Mouse (Mus musculus): ENCODE data around the gene Slc9a9. TPM values are rescaled to one million over a fixed set of nuclear protein-coding genes. Genes with fewer than 3 reads are reported as not detected.

Slc9a9 gene
- polyA plus RNA-seq, 1 experiment: 16.0 TPM

GRCm38 (mm10) chr9:95157948-95158347, 488.2 kb downstream of the Slc9a9 start:
- no peak overlapping the region for H3K27ac ChIP-seq (ENCODE audit: insufficient read depth, low read length)
- no peak overlapping the region for H3K4me3 ChIP-seq (ENCODE audit: insufficient read depth, low read length)
- no peaks in the 10 kb centered on the region for H3K4me1 ChIP-seq (ENCODE audit: control insufficient read depth, insufficient read depth, low read length)
- TF ChIP-seq POLR2A (IDR thresholded peaks at IDR 0.05; ENCODE audit: extremely low read depth, insufficient read depth, low read length) (no peak), CTCF (IDR thresholded peaks at IDR 0.05; ENCODE audit: extremely low read depth, insufficient read depth, low read length) (no peak)

- Histone ChIP-seq H3K4me1 (ENCODE audit: control insufficient read depth, insufficient read depth, low read length) (no peaks in the 10 kb centered on the region), H3K27ac (ENCODE audit: insufficient read depth, low read length) (no peak overlapping the region), H3K4me3 (ENCODE audit: insufficient read depth, low read length) (no peak overlapping the region)
- TF ChIP-seq POLR2A (IDR thresholded peaks at IDR 0.05; ENCODE audit: extremely low read depth, insufficient read depth, low read length) (no peak), CTCF (IDR thresholded peaks at IDR 0.05; ENCODE audit: extremely low read depth, insufficient read depth, low read length) (no peak)
Measured at GRCm38 (mm10) chr9:95158916-95159315, 489.2 kb downstream of the Slc9a9 start.

GRCm38 (mm10) chr9:95160575-95161300, 491.0 kb downstream of the Slc9a9 start:
- no peak overlapping the region for H3K4me3 ChIP-seq (ENCODE audit: insufficient read depth, low read length)
- TF ChIP-seq CTCF (IDR thresholded peaks at IDR 0.05; ENCODE audit: extremely low read depth, insufficient read depth, low read length): no peak
- no peaks in the 10 kb centered on the region for H3K4me1 ChIP-seq (ENCODE audit: control insufficient read depth, insufficient read depth, low read length)
- H3K27ac ChIP-seq (ENCODE audit: insufficient read depth, low read length): no peak overlapping the region

GRCm38 (mm10) chr9:95161699-95162098, 492.0 kb downstream of the Slc9a9 start:
- TF ChIP-seq POLR2A (IDR thresholded peaks at IDR 0.05; ENCODE audit: extremely low read depth, insufficient read depth, low read length) (no peak), CTCF (IDR thresholded peaks at IDR 0.05; ENCODE audit: extremely low read depth, insufficient read depth, low read length) (no peak)

GRCm38 (mm10) chr9:95166224-95166623, 496.5 kb downstream of the Slc9a9 start:
- TF ChIP-seq POLR2A (IDR thresholded peaks at IDR 0.05; ENCODE audit: extremely low read depth, insufficient read depth, low read length): no peak
- TF ChIP-seq CTCF (IDR thresholded peaks at IDR 0.05; ENCODE audit: extremely low read depth, insufficient read depth, low read length): no peak
- no peak overlapping the region for H3K27ac ChIP-seq (ENCODE audit: insufficient read depth, low read length)
- H3K4me3 ChIP-seq (ENCODE audit: insufficient read depth, low read length): no peak overlapping the region
- H3K4me1 ChIP-seq (ENCODE audit: control insufficient read depth, insufficient read depth, low read length): no peaks in the 10 kb centered on the region

More at GRCm38 (mm10) chr9:95161699-95162098, 492.0 kb downstream of the Slc9a9 start:
- Histone ChIP-seq H3K4me3 (ENCODE audit: insufficient read depth, low read length) (no peak overlapping the region), H3K27ac (ENCODE audit: insufficient read depth, low read length) (no peak overlapping the region), H3K4me1 (ENCODE audit: control insufficient read depth, insufficient read depth, low read length) (no peaks in the 10 kb centered on the region)

- H3K4me3 ChIP-seq (ENCODE audit: insufficient read depth, low read length): no peak overlapping the region
- TF ChIP-seq POLR2A (IDR thresholded peaks at IDR 0.05; ENCODE audit: extremely low read depth, insufficient read depth, low read length) (no peak), CTCF (IDR thresholded peaks at IDR 0.05; ENCODE audit: extremely low read depth, insufficient read depth, low read length) (no peak)
- H3K4me1 ChIP-seq (ENCODE audit: control insufficient read depth, insufficient read depth, low read length): no peaks in the 10 kb centered on the region
- H3K27ac ChIP-seq (ENCODE audit: insufficient read depth, low read length): no peak overlapping the region
Measured at GRCm38 (mm10) chr9:95167806-95168205, 498.1 kb downstream of the Slc9a9 start.

- TF ChIP-seq POLR2A (IDR thresholded peaks at IDR 0.05; ENCODE audit: extremely low read depth, insufficient read depth, low read length) (no peak), CTCF (IDR thresholded peaks at IDR 0.05; ENCODE audit: extremely low read depth, insufficient read depth, low read length) (no peak)
- Histone ChIP-seq H3K4me1 (ENCODE audit: control insufficient read depth, insufficient read depth, low read length) (no peaks in the 10 kb centered on the region), H3K27ac (ENCODE audit: insufficient read depth, low read length) (no peak overlapping the region), H3K4me3 (ENCODE audit: insufficient read depth, low read length) (no peak overlapping the region)
Measured at GRCm38 (mm10) chr9:95168487-95169008, 498.8 kb downstream of the Slc9a9 start.

- H3K4me1 ChIP-seq (ENCODE audit: control insufficient read depth, insufficient read depth, low read length): peaks cover 2% of the 10 kb centered on the region
- no peak for TF ChIP-seq POLR2A (IDR thresholded peaks at IDR 0.05; ENCODE audit: extremely low read depth, insufficient read depth, low read length)
- H3K27ac ChIP-seq (ENCODE audit: insufficient read depth, low read length): no peak overlapping the region
- H3K4me3 ChIP-seq (ENCODE audit: insufficient read depth, low read length): no peak overlapping the region
Measured at GRCm38 (mm10) chr9:95178170-95178569, 508.5 kb downstream of the Slc9a9 start.

- TF ChIP-seq POLR2A (IDR thresholded peaks at IDR 0.05; ENCODE audit: extremely low read depth, insufficient read depth, low read length) (no peak), CTCF (IDR thresholded peaks at IDR 0.05; ENCODE audit: extremely low read depth, insufficient read depth, low read length) (no peak)
Measured at GRCm38 (mm10) chr9:95180005-95180404, 510.3 kb downstream of the Slc9a9 start.

GRCm38 (mm10) chr9:95180569-95180968, 510.9 kb downstream of the Slc9a9 start:
- Histone ChIP-seq H3K4me3 (ENCODE audit: insufficient read depth, low read length) (no peak overlapping the region), H3K4me1 (ENCODE audit: control insufficient read depth, insufficient read depth, low read length) (peaks cover 2% of the 10 kb centered on the region), H3K27ac (ENCODE audit: insufficient read depth, low read length) (no peak overlapping the region)
- TF ChIP-seq POLR2A (IDR thresholded peaks at IDR 0.05; ENCODE audit: extremely low read depth, insufficient read depth, low read length) (no peak), CTCF (IDR thresholded peaks at IDR 0.05; ENCODE audit: extremely low read depth, insufficient read depth, low read length) (no peak)

More at GRCm38 (mm10) chr9:95180005-95180404, 510.3 kb downstream of the Slc9a9 start:
- Histone ChIP-seq H3K4me1 (ENCODE audit: control insufficient read depth, insufficient read depth, low read length) (peaks cover 2% of the 10 kb centered on the region), H3K27ac (ENCODE audit: insufficient read depth, low read length) (no peak overlapping the region), H3K4me3 (ENCODE audit: insufficient read depth, low read length) (no peak overlapping the region)
